Mouse (Mus musculus) embryonic stem cell, embryonic (primary cell): ENCODE data around the gene Ppp1r26.

Source experiments
- CTCF ChIA-PET, 4 experiments: fragments of 300-600 bp in 2 of 4; fragments of 350-600 bp in 2 of 4; sonication (Branson Sonifier 250); formaldehyde crosslinking; loops; one replicate each; lab custom pipeline; 2022; ENCODE audit warnings: inconsistent platforms in 2 of 4; lab: Charles Lee
- POLR2A ChIA-PET, 4 experiments: fragments of 300-600 bp in 2 of 4; fragments of 350-600 bp in 2 of 4; sonication (Branson Sonifier 250); formaldehyde crosslinking; loops; one replicate each; lab custom pipeline; 2022; ENCODE audit warnings: antibody characterized with exemption in 4 of 4, inconsistent platforms in 1 of 4; lab: Charles Lee

Gene Ppp1r26

GRCm38 (mm10) chr2:28430846-28431245 lies 15.8 kb upstream of the Ppp1r26 start:
- POLR2A ChIA-PET, result interaction anchor here in 3 of 4 experiments (0.6 to 1.6 kb wide), 5 partner anchors 10 to 222 kb away, joined by 3 to 4 read pairs (median 3); partner anchors contain the start of gene 1700007K13Rik (in 1 of the 3)
- CTCF ChIA-PET, result interaction anchor here in 1 of 4 experiments (0.6 to 0.9 kb wide), 3 partner anchors 8 to 327 kb away, joined by 3 to 5 read pairs (median 3); no protein-coding TSS in a partner anchor

GRCm38 (mm10) chr2:28432811-28433210 lies 13.8 kb upstream of the Ppp1r26 start:
- CTCF ChIA-PET, result interaction anchor here in 1 of 4 experiments (0.6 kb wide), 1 partner anchor 34 kb away, joined by 3 read pairs; no protein-coding TSS in a partner anchor
- POLR2A ChIA-PET, result interaction anchor here in 2 of 4 experiments (0.6 to 1.9 kb wide), 6 partner anchors 14 to 78 kb away, joined by 3 to 6 read pairs (median 4); partner anchors contain the start of gene Ppp1r26 (in 1 of the 2)

GRCm38 (mm10) chr2:28433512-28433911 lies 13.1 kb upstream of the Ppp1r26 start:
- CTCF ChIA-PET, result interaction anchor here in 2 of 4 experiments (0.6 to 0.8 kb wide), 3 partner anchors 15 to 829 kb away, joined by 4 read pairs; no protein-coding TSS in a partner anchor

GRCm38 (mm10) chr2:28435401-28435800 lies 11.2 kb upstream of the Ppp1r26 start:
- ChIA-PET CTCF (interaction anchor here in 2 of 4 experiments (0.6 to 1.9 kb wide), 5 partner anchors 16 to 535 kb away, joined by 3 to 5 read pairs (median 5); no protein-coding TSS in a partner anchor), POLR2A (interaction anchor here (0.7 to 1.6 kb wide), 5 partner anchors 11 to 43 kb away, joined by 3 to 7 read pairs (median 5); partner anchors contain the start of gene Ppp1r26 (in 2 of the 4))

More at GRCm38 (mm10) chr2:28433512-28433911, 13.1 kb upstream of the Ppp1r26 start:
- POLR2A ChIA-PET, result interaction anchor here in 2 of 4 experiments (0.6 to 1.9 kb wide), 6 partner anchors 15 to 837 kb away, joined by 3 to 7 read pairs (median 4); no protein-coding TSS in a partner anchor

GRCm38 (mm10) chr2:28440842-28441241 lies 5.8 kb upstream of the Ppp1r26 start:
- POLR2A ChIA-PET, result interaction anchor here in 1 of 4 experiments (1.6 kb wide), 1 partner anchor 935 kb away, joined by 3 read pairs; no protein-coding TSS in a partner anchor
- CTCF ChIA-PET, result interaction anchor here in 1 of 4 experiments (1.8 kb wide), 1 partner anchor 23 kb away, joined by 5 read pairs; no protein-coding TSS in a partner anchor

- ChIA-PET CTCF (interaction anchor here in 1 of 4 experiments (1.5 kb wide), 1 partner anchor 25 kb away, joined by 5 read pairs; no protein-coding TSS in a partner anchor), POLR2A (interaction anchor here in 3 of 4 experiments (0.7 to 2.4 kb wide), 6 partner anchors 11 to 76 kb away, joined by 3 to 9 read pairs (median 4); partner anchors contain the start of gene 1700007K13Rik (in 1 of the 3))
These were observed 1.5 kb upstream of the Ppp1r26 start for GRCm38 (mm10) chr2:28445082-28445481.

GRCm38 (mm10) chr2:28446181-28446514 lies 452 bp upstream of the Ppp1r26 start:
- ChIA-PET CTCF (interaction anchor here (0.5 to 2.9 kb wide), 9 partner anchors 18 to 176 kb away, joined by 3 to 17 read pairs (median 5); partner anchors contain the start of genes Gfi1b (in 1 of the 4) and Gtf3c5 (in 1 of the 4)), POLR2A (interaction anchor here (0.8 to 2.4 kb wide), 10 partner anchors 9 to 241 kb away, joined by 3 to 9 read pairs (median 4); no protein-coding TSS in a partner anchor)

- ChIA-PET POLR2A (interaction anchor here in 3 of 4 experiments (0.6 to 2.4 kb wide), 6 partner anchors 8 to 251 kb away, joined by 3 to 9 read pairs (median 4); no protein-coding TSS in a partner anchor), CTCF (interaction anchor here in 3 of 4 experiments (0.6 to 2.9 kb wide), 6 partner anchors 13 to 174 kb away, joined by 3 to 17 read pairs (median 4); partner anchors contain the start of genes Gfi1b (in 1 of the 3) and Ralgds (in 1 of the 3))
These were observed 693 bp downstream of the Ppp1r26 start for GRCm38 (mm10) chr2:28447315-28447670.

GRCm38 (mm10) chr2:28451663-28452062 lies 5.1 kb downstream of the Ppp1r26 start:
- CTCF ChIA-PET, result interaction anchor here in 3 of 4 experiments (0.5 to 2.2 kb wide), 4 partner anchors 12 to 31 kb away, joined by 4 to 10 read pairs (median 5); no protein-coding TSS in a partner anchor
- POLR2A ChIA-PET, result no interaction called here

- CTCF ChIA-PET, result no interaction called here
- POLR2A ChIA-PET, result interaction anchor here in 1 of 4 experiments (0.5 kb wide), 1 partner anchor 1012 kb away, joined by 4 read pairs; the partner anchor contains the start of gene Brd3os
These were observed 6.9 kb downstream of the Ppp1r26 start for GRCm38 (mm10) chr2:28453539-28453938.

GRCm38 (mm10) chr2:28456616-28457015 lies 10.0 kb downstream of the Ppp1r26 start:
- POLR2A ChIA-PET, result interaction anchor here in 2 of 4 experiments (1.5 to 2.2 kb wide), 3 partner anchors 8 to 27 kb away, joined by 4 to 15 read pairs (median 9); partner anchors contain the start of genes 1700007K13Rik (in 1 of the 2) and Ppp1r26 (in 1 of the 2)
- CTCF ChIA-PET, result interaction anchor here in 2 of 4 experiments (0.6 to 2.4 kb wide), 2 partner anchors 7 to 1277 kb away, joined by 3 to 9 read pairs; no protein-coding TSS in a partner anchor

- CTCF ChIA-PET, result interaction anchor here (0.5 to 2.0 kb wide), 99 partner anchors 8 to 1572 kb away, joined by 3 to 19 read pairs (median 5); partner anchors contain the start of genes Ppp1r26 (in 3 of the 4), Ralgds (in 3 of the 4), Brd3os (in 1 of the 4) and Gfi1b (in 1 of the 4)
- POLR2A ChIA-PET, result interaction anchor here (0.5 to 3.4 kb wide), 34 partner anchors 8 to 1672 kb away, joined by 3 to 18 read pairs (median 3); partner anchors contain the start of genes Gm10134 (in 1 of the 4), Ppp1r26 (in 1 of the 4), Ralgds (in 1 of the 4) and Zer1 (in 1 of the 4)
These were observed 17.3 kb downstream of the Ppp1r26 start for GRCm38 (mm10) chr2:28463919-28464318.

- ChIA-PET CTCF (interaction anchor here in 3 of 4 experiments (0.6 to 2.0 kb wide), 7 partner anchors 14 to 912 kb away, joined by 3 to 11 read pairs (median 6); partner anchors contain the start of gene Gtf3c5 (in 1 of the 3)), POLR2A (interaction anchor here in 2 of 4 experiments (0.7 to 3.4 kb wide), 17 partner anchors 9 to 176 kb away, joined by 3 to 18 read pairs (median 5); partner anchors contain the start of genes Gm10134 (in 1 of the 2), Ppp1r26 (in 1 of the 2), Ralgds (in 1 of the 2) and Tsc1 (in 1 of the 2))
These were observed 18.3 kb downstream of the Ppp1r26 start for GRCm38 (mm10) chr2:28464919-28465318.

GRCm38 (mm10) chr2:28465836-28466518 lies 19.4 kb downstream of the Ppp1r26 start, which contains the start of gene 1700007K13Rik:
1700007K13Rik (minus strand) TSS chr2:28466332.
- ChIA-PET CTCF (interaction anchor here in 2 of 4 experiments (0.9 to 1.6 kb wide), 8 partner anchors 30 to 913 kb away, joined by 3 to 6 read pairs (median 4); partner anchors contain the start of genes Gbgt1 (in 1 of the 2) and Gm10134 (in 1 of the 2)), POLR2A (interaction anchor here in 3 of 4 experiments (0.6 to 3.4 kb wide), 33 partner anchors 9 to 1361 kb away, joined by 3 to 18 read pairs (median 3); partner anchors contain the start of genes Ralgds (in 2 of the 3), Gm10134 (in 1 of the 3), Ppp1r26 (in 1 of the 3) and Tsc1 (in 1 of the 3))

GRCm38 (mm10) chr2:28467860-28468485 lies 21.4 kb downstream of the Ppp1r26 start, which contains the start of gene Mrps2:
Mrps2 (plus strand) TSS chr2:28468066.
- POLR2A ChIA-PET, result interaction anchor here in 3 of 4 experiments (0.6 to 2.0 kb wide), 13 partner anchors 9 to 261 kb away, joined by 3 to 5 read pairs (median 4); partner anchors contain the start of genes Ralgds (in 2 of the 3) and Gbgt1 (in 1 of the 3)
- CTCF ChIA-PET, result interaction anchor here in 2 of 4 experiments (0.5 to 1.9 kb wide), 5 partner anchors 10 to 264 kb away, joined by 3 to 6 read pairs (median 4); partner anchors contain the start of gene Gtf3c5 (in 1 of the 2)
